Mouse (Mus musculus) ES-E14 (cell line): ENCODE data around the gene Hmces. TPM values are rescaled to one million over a fixed set of nuclear protein-coding genes. Genes with fewer than 3 reads are reported as not detected.

Experiments
- DNase-seq: peaks from one replicate; pipeline ENCODE4 v3.0.0-alpha.2; 2013; ENCODE audit warnings: low read depth, low spot score
- H3K27ac ChIP-seq: 2 replicates; pipeline ENCODE4 v1.5.1; 2012; ENCODE audit warnings: low read depth, mild to moderate bottlenecking, low read length, moderate library complexity, mixed read lengths; ENCODE audit not compliant: poor library complexity, insufficient read depth, severe bottlenecking
- H3K36me3 ChIP-seq: 2 replicates; pipeline ENCODE4 v1.6.1; 2012; ENCODE audit warnings: mild to moderate bottlenecking, low read length, moderate library complexity, mixed read lengths; ENCODE audit not compliant: control insufficient read depth, poor library complexity, insufficient read depth, severe bottlenecking
- H3K4me1 ChIP-seq, 2 experiments: fragments of 150-350 bp in 1 of 2; sonication (generic) in 1 of 2; 2 replicates each; pipeline ENCODE4 v1.6.1; 2012; ENCODE audit warnings: low read length in 2 of 2, mild to moderate bottlenecking in 1 of 2, mixed read lengths in 1 of 2; ENCODE audit not compliant: control insufficient read depth in 2 of 2, insufficient read depth in 2 of 2, poor library complexity in 1 of 2
- H3K4me3 ChIP-seq, 2 experiments: fragments of 150-350 bp in 1 of 2; sonication (generic) in 1 of 2; 2 replicates each; pipeline ENCODE4 v1.5.1; 2012; ENCODE audit warnings: low read length in 2 of 2, low read depth in 1 of 2, mild to moderate bottlenecking in 1 of 2, mixed read lengths in 1 of 2; ENCODE audit not compliant: insufficient read depth in 1 of 2, poor library complexity in 1 of 2, severe bottlenecking in 1 of 2
- H3K9ac ChIP-seq: 2 replicates; pipeline ENCODE4 v1.6.1; 2012; ENCODE audit warnings: low read depth, mild to moderate bottlenecking, low read length, mixed read lengths; ENCODE audit not compliant: poor library complexity, insufficient read depth, severe bottlenecking
- H3K9me3 ChIP-seq: fragments of 150-350 bp; sonication (generic); 2 replicates; pipeline ENCODE4 v1.6.1; 2012; ENCODE audit warnings: low read depth, mild to moderate bottlenecking, low read length; ENCODE audit not compliant: control insufficient read depth, insufficient read depth
- CHD2 ChIP-seq: IDR thresholded peaks from 2 replicates; pipeline ENCODE4 v1.6.1; 2014; ENCODE audit warnings: mild to moderate bottlenecking, low read depth, low read length, inconsistent platforms
- HCFC1 ChIP-seq: IDR thresholded peaks from 2 replicates; pipeline ENCODE4 v1.6.1; 2012; ENCODE audit warnings: low read length, inconsistent platforms, borderline replicate concordance; ENCODE audit not compliant: insufficient read depth
- MAFK ChIP-seq: IDR thresholded peaks from 2 replicates; pipeline ENCODE4 v1.6.1; 2014; ENCODE audit warnings: mild to moderate bottlenecking, low read depth, low read length, inconsistent platforms; ENCODE audit not compliant: insufficient read depth
- ZC3H11A ChIP-seq: IDR thresholded peaks from 2 replicates; pipeline ENCODE4 v1.6.1; 2012; ENCODE audit warnings: low read depth, mild to moderate bottlenecking, inconsistent platforms, low read length, borderline replicate concordance
- ZNF384 ChIP-seq: IDR thresholded peaks from 2 replicates; pipeline ENCODE4 v1.6.1; 2012; ENCODE audit warnings: low read depth, low read length, inconsistent platforms
- in situ Hi-C, 2 experiments: fragments of 600-800 bp; cut with MboI; formaldehyde crosslinking; loops; one replicate each; pipeline ENCODE4 v1.15.1; 2025; ENCODE audit warnings: low sequenced_read_pairs in 2 of 2, inconsistent platforms in 1 of 2; ENCODE audit not compliant: unreplicated experiment in 2 of 2
- total RNA-seq: library from RNA; depleted of rRNA; stranded (reverse); fragments of 300-350 nt; gene quantifications from 2 replicates; pipeline ENCODE4 v1.2.3, GENCODE M21; 2012

Gene Hmces
- total RNA-seq, 1 experiment: 61.2 TPM

GRCm38 (mm10) chr6:87898028-87898427 lies 15.7 kb upstream of the Hmces start:
- H3K36me3 ChIP-seq: peaks cover 54% of the 10 kb centered on the region
- in situ Hi-C loops: no loop called here
- no peaks in the 10 kb centered on the region for H3K9me3 ChIP-seq
- no peak overlapping the region for H3K4me3 ChIP-seq
- TF ChIP-seq MAFK: no peak
- no peak for TF ChIP-seq ZC3H11A
- TF ChIP-seq HCFC1: no peak
- TF ChIP-seq ZNF384: no peak
- TF ChIP-seq CHD2: no peak
- no peak overlapping the region for H3K9ac ChIP-seq
- no peak for DNase-seq
- H3K27ac ChIP-seq: no peak overlapping the region
- H3K4me1 ChIP-seq: no peaks in the 10 kb centered on the region

- in situ Hi-C loops: loop anchor here in 1 of 2 experiments (25.0 kb wide), 1 partner anchor 981 kb away; the partner anchor contains the start of genes Mcm2 and Podxl2
- Histone ChIP-seq H3K36me3 (peaks cover 49% of the 10 kb centered on the region), H3K9me3 (no peaks in the 10 kb centered on the region), H3K4me1 (peaks cover 6 to 15% of the 10 kb centered on the region in 2 experiments; a peak in 3 of 4 replicates), H3K9ac (no peak overlapping the region), H3K27ac (no peak overlapping the region), H3K4me3 (no peak overlapping the region)
- no peak for DNase-seq
- TF ChIP-seq MAFK (no peak), ZNF384 (peak; percentile 73)
These were observed 7.1 kb upstream of the Hmces start for GRCm38 (mm10) chr6:87906632-87907031.

GRCm38 (mm10) chr6:87909181-87909580 lies 4.6 kb upstream of the Hmces start:
- in situ Hi-C loops: loop anchor here in 1 of 2 experiments (25.0 kb wide), 1 partner anchor 978 kb away; the partner anchor contains the start of genes Mcm2 and Podxl2
- TF ChIP-seq CHD2: no peak
- no peak for TF ChIP-seq MAFK
- TF ChIP-seq HCFC1: no peak
- no peak for TF ChIP-seq ZNF384
- no peak for TF ChIP-seq ZC3H11A
- no peak overlapping the region for H3K4me3 ChIP-seq

GRCm38 (mm10) chr6:87911559-87911958 lies 2.2 kb upstream of the Hmces start:
- peaks cover 47% of the 10 kb centered on the region for H3K36me3 ChIP-seq

More at GRCm38 (mm10) chr6:87909181-87909580, 4.6 kb upstream of the Hmces start:
- Histone ChIP-seq H3K36me3 (peaks cover 42% of the 10 kb centered on the region), H3K9ac (no peak overlapping the region; the same call in 1 of the 2 replicates), H3K27ac (peak overlapping the region; percentile 39), H3K9me3 (no peaks in the 10 kb centered on the region), H3K4me1 (peaks cover 8 to 28% of the 10 kb centered on the region in 2 experiments; a peak in 3 of 4 replicates)
- no peak for DNase-seq

More at GRCm38 (mm10) chr6:87911559-87911958, 2.2 kb upstream of the Hmces start:
- no peak overlapping the region for H3K4me3 ChIP-seq
- H3K9me3 ChIP-seq: no peaks in the 10 kb centered on the region
- in situ Hi-C loops: loop anchor here in 1 of 2 experiments (25.0 kb wide), 1 partner anchor 976 kb away; the partner anchor contains the start of genes Mcm2 and Podxl2
- TF ChIP-seq HCFC1 (no peak), ZC3H11A (no peak), ZNF384 (no peak), MAFK (no peak), CHD2 (no peak)
- H3K4me1 ChIP-seq: peaks cover 8 to 32% of the 10 kb centered on the region in 2 experiments; a peak in 3 of 4 replicates
- H3K27ac ChIP-seq: peak overlapping the region; percentile 95
- no peak for DNase-seq
- peak overlapping the region; percentile 56 for H3K9ac ChIP-seq
